Mouse (Mus musculus) lung, embryonic 16.5 days (tissue): ENCODE data around the gene Bbs9. TPM values are rescaled to one million over a fixed set of nuclear protein-coding genes. Genes with fewer than 3 reads are reported as not detected.

Experiments
- ATAC-seq: fragments of 200-750 bp; cut with Nextera tagmentation; 2 replicates; pipeline ENCODE4 v1.8.0; 2017; ENCODE audit warnings: low read depth, mild to moderate bottlenecking, moderate library complexity
- H3K27ac ChIP-seq: fragments of 300-500 bp; sonication (generic); 2 replicates; pipeline ENCODE4 v1.5.1; 2014; ENCODE audit warnings: mild to moderate bottlenecking, control low read depth, low read length
- H3K27me3 ChIP-seq: fragments of 300-500 bp; sonication (generic); 2 replicates; pipeline ENCODE4 v1.6.1; 2014; ENCODE audit warnings: low read depth, low read length, mixed read lengths; ENCODE audit not compliant: control insufficient read depth, insufficient read depth
- H3K36me3 ChIP-seq: fragments of 300-500 bp; sonication (generic); 2 replicates; pipeline ENCODE4 v1.6.1; 2014; ENCODE audit warnings: low read length; ENCODE audit not compliant: control insufficient read depth, insufficient read depth
- H3K4me1 ChIP-seq: fragments of 300-500 bp; sonication (generic); replicated peaks from 2 replicates; pipeline ENCODE4 v1.6.1; 2014; ENCODE audit warnings: low read length, mixed read lengths; ENCODE audit not compliant: control insufficient read depth, insufficient read depth
- H3K4me2 ChIP-seq: fragments of 300-500 bp; sonication (generic); 2 replicates; pipeline ENCODE4 v1.6.1; 2014; ENCODE audit warnings: low read depth, low read length, control low read depth
- H3K4me3 ChIP-seq: fragments of 300-500 bp; sonication (generic); 2 replicates; pipeline ENCODE4 v1.5.1; 2014; ENCODE audit warnings: mild to moderate bottlenecking, low read length, control low read depth
- H3K9ac ChIP-seq: fragments of 300-500 bp; sonication (generic); 2 replicates; pipeline ENCODE4 v1.6.1; 2014; ENCODE audit warnings: low read length, control low read depth
- H3K9me3 ChIP-seq: fragments of 300-500 bp; sonication (generic); 2 replicates; pipeline ENCODE4 v1.6.1; 2016; ENCODE audit warnings: low read length; ENCODE audit not compliant: control insufficient read depth
- WGBS: fragments of 180-500 bp; shearing (Covaris S2); extraction: QIAGEN DNeasy Blood & Tissue Kit; methylation state at CpG from one replicate; pipeline ENCODE4 v1.1.7; 2014; 5-methylcytosine and 5-hydroxymethylcytosine counted together
- polyA plus RNA-seq: library from polyadenylated mRNA; unstranded; fragments of >200 nt; fragmentation: Nextera tagmentation; extraction: Ambion mirVana; gene quantifications from 2 replicates; pipeline ENCODE4 v1.2.1, GENCODE M21; 2015

The Bbs9 gene
- polyA plus RNA-seq, 1 experiment from 2014 or later: 16.0 TPM

DNA sequence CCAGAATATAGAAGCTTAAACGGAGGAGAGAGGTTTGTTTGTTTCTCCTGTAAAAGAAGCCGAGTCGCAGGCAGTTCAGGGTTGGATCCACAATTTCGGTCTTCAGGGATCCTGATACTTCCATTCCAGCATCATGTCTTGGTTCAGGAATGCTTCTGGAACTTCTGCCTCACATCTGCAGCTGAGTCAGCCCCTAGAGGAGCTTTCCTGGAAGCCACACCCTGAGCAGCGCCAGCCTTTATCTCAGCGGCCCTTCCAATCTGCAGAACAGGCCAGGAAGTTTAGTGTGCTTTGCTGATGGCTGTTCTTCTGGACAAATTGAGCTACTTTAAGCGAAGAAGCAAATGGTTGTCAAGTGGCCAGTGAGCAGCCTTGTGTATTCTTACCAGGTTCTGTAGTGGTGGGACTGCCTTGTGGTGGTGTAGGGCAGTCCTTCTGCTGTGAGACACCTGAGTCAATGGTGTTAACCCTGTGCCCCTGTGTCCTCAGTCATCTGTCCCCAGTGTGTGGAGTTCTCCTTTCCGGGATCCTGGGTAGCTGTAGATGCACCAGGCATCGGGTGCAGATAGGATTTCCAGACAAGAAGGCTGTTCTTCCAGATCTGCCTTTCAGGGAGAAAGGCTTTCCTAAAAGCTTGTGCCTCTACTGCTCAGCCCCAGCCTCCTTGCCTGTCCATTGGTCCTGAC, 157.4 kb downstream of the Bbs9 start:
- Histone ChIP-seq H3K36me3 (no peaks in the 10 kb centered on the region), H3K9ac (no peak overlapping the region), H3K4me1 (no peaks in the 10 kb centered on the region), H3K9me3 (no peaks in the 10 kb centered on the region), H3K27ac (no peak overlapping the region), H3K4me3 (no peak overlapping the region), H3K27me3 (no peaks in the 10 kb centered on the region), H3K4me2 (no peak overlapping the region)
- ATAC-seq: no peak
- 75% methylated on average over 9 of the region's 9 CpGs for WGBS

DNA sequence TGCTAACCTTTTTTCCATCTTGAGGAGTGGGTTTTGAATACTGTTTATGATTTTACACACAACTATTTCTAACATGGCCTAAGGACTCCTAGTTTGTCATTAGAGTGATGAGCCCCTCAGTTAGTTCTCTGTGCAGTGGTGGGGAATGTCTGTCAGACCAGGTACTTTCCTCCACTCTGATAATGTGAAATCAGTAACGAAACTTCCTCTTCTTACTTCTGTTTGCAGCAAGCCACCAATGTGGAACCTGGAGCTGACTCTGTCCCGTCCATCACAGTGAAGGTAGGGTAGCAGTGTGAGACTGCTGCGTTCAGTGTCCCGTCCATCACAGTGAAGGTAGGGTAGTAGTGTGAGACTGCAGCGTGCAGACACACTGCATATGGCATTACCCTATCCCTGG, 163.0 kb downstream of the Bbs9 start:
- H3K36me3 ChIP-seq: no peaks in the 10 kb centered on the region
- H3K27ac ChIP-seq: no peak overlapping the region
- H3K4me3 ChIP-seq: no peak overlapping the region
- peaks cover 3% of the 10 kb centered on the region; the same call in 1 of the 2 replicates for H3K4me1 ChIP-seq
- ATAC-seq: no peak
- no peak overlapping the region for H3K9ac ChIP-seq
- WGBS: 90% methylated on average over 5 of the region's 5 CpGs
- H3K27me3 ChIP-seq: no peaks in the 10 kb centered on the region
- H3K4me2 ChIP-seq: no peak overlapping the region
- no peaks in the 10 kb centered on the region for H3K9me3 ChIP-seq

DNA sequence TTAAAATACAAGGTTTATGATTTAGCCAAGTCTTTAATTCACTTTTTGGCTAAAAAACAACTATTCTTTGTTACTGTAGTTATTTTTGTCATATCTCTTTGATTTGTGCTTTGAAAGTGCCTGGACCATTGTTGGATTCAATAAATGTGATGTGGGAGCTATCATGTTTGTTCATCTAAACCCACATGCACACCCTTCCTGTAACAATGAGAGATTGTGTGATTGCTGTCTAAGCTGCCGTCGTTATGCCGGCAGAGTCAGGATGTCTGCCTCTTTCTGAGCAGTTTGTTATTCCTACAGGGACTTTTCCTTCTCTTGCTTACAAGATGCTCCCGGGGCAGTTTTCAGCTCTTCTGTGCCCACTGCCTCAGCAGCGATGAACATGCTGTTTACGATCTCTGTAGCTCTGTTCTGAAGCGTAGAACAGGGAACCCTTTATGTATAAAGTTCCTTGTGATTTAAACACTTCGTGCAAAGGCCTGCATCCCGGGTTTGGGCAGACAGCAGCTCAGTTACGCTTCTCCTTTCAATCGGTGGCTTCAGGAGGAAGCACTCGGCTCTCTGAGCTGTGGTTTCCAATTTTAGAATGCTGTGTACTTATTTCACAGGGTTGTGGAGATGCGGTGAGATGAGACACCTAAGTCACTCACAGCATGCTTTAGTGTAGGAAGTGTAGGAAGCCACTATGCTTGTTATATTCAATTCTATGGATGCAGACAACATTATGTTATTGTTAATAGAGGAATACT, 165.3 kb downstream of the Bbs9 start:
- ATAC-seq: no peak
- H3K4me3 ChIP-seq: no peak overlapping the region
- no peak overlapping the region for H3K27ac ChIP-seq
- peaks cover 3% of the 10 kb centered on the region; the same call in 1 of the 2 replicates for H3K4me1 ChIP-seq
- no peaks in the 10 kb centered on the region for H3K36me3 ChIP-seq
- H3K9ac ChIP-seq: no peak overlapping the region
- no peaks in the 10 kb centered on the region for H3K9me3 ChIP-seq
- H3K27me3 ChIP-seq: no peaks in the 10 kb centered on the region
- WGBS: 50% methylated on average over 13 of the region's 13 CpGs
- no peak overlapping the region for H3K4me2 ChIP-seq

DNA sequence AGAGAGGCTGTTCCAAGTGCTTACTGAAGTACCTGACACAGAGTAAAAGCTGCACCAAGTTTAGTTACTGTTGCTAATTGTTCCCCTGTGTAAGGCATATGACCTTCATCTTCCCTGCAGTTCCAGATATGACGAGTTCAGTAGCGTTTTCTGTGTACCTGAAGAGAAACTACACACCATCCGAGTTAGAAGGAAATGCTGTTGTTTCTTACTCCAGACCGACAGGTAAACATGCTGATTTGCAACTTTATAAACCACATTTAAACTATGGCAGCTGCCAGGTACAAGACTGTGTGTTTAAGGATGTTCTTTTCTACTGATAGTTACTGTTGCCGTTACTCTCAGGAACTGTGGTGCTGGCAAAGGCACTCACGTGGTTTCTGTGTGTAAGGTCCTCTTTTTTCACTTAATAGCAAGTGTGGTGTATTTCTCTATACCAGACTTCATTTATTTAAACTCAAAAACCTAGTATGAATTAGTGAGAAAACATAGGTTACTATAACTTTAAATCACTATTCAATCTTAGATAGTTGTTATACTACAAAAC, 170.4 kb downstream of the Bbs9 start:
- no peak for ATAC-seq
- Histone ChIP-seq H3K27ac (no peak overlapping the region), H3K4me1 (no peaks in the 10 kb centered on the region), H3K9ac (no peak overlapping the region), H3K4me3 (no peak overlapping the region), H3K4me2 (no peak overlapping the region), H3K9me3 (no peaks in the 10 kb centered on the region), H3K27me3 (no peaks in the 10 kb centered on the region), H3K36me3 (no peaks in the 10 kb centered on the region)
- WGBS: 86% methylated on average over 6 of the region's 6 CpGs

DNA sequence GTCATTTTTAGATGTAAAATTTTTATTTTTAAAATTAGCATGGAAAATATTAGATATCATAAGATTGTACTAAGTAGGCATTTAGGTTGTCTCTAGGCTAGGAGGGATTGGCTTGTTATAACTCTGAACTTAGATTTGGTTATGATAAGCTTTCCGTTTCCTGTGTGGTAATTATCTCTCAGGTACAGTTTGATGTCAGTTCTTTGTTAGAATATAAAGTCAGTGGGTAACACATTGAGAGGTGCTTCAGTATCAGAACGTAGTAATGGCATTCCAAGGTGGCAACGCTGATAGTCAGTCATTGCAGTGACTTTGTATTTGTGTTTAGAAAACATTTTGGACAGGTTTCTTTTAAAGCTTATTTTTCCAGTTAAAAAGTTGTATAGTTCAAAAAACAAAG, 170.9 kb downstream of the Bbs9 start:
- H3K27me3 ChIP-seq: no peaks in the 10 kb centered on the region
- H3K4me1 ChIP-seq: no peaks in the 10 kb centered on the region
- no peak overlapping the region for H3K27ac ChIP-seq
- H3K4me2 ChIP-seq: no peak overlapping the region
- WGBS: 76% methylated on average over 3 of the region's 3 CpGs
- H3K9me3 ChIP-seq: no peaks in the 10 kb centered on the region
- no peak for ATAC-seq
- H3K4me3 ChIP-seq: no peak overlapping the region
- H3K36me3 ChIP-seq: no peaks in the 10 kb centered on the region
- no peak overlapping the region for H3K9ac ChIP-seq

DNA sequence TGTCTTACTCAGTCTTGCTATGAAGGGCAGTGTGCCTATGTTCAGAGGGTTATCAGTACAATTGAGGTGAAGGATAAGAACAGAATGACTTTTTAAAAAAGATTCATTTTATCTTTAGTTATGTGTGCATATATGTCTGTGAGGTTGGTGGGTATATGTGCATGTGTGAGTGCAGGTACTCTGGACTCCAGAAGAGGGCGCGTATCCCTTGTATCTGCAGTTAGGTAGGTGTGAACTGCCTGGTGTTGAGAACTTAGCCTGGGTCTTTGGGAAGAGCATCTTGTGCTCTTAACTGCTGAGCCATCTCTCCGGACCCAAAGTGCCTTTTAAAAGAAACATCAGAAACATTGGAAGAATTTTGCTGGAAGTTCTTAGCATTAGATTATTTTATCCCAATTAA, 172.6 kb downstream of the Bbs9 start:
- Histone ChIP-seq H3K9ac (no peak overlapping the region), H3K27ac (no peak overlapping the region), H3K4me2 (no peak overlapping the region), H3K36me3 (no peaks in the 10 kb centered on the region), H3K4me3 (no peak overlapping the region), H3K27me3 (no peaks in the 10 kb centered on the region), H3K9me3 (no peaks in the 10 kb centered on the region), H3K4me1 (no peaks in the 10 kb centered on the region)
- ATAC-seq: no peak
- 93% methylated on average over 3 of the region's 3 CpGs for WGBS

DNA sequence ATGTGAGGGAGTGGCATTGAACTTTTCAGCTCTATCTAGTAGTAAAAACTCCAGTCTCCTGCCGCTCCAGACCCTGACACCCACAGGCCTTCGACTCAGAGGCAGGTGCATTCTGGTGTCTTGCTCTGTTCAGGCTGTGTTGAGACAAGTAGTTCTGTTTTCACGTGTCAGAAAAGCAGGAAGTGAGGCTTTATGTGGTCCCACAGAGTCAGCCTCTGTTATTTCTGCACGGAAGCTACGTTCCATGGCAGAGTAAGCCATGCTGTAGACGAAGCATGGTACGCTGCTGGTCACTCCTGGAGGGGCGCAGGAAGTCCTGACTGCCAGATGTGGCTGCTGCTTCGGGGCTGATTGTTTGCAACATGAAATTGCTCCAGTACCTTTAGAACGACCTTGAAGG, 174.1 kb downstream of the Bbs9 start:
- H3K9ac ChIP-seq: no peak overlapping the region
- 82% methylated on average over 10 of the region's 10 CpGs for WGBS
- no peaks in the 10 kb centered on the region for H3K4me1 ChIP-seq
- no peak overlapping the region for H3K4me3 ChIP-seq
- no peaks in the 10 kb centered on the region for H3K36me3 ChIP-seq
- H3K4me2 ChIP-seq: no peak overlapping the region
- ATAC-seq: no peak
- H3K27me3 ChIP-seq: no peaks in the 10 kb centered on the region
- no peaks in the 10 kb centered on the region for H3K9me3 ChIP-seq
- H3K27ac ChIP-seq: no peak overlapping the region

DNA sequence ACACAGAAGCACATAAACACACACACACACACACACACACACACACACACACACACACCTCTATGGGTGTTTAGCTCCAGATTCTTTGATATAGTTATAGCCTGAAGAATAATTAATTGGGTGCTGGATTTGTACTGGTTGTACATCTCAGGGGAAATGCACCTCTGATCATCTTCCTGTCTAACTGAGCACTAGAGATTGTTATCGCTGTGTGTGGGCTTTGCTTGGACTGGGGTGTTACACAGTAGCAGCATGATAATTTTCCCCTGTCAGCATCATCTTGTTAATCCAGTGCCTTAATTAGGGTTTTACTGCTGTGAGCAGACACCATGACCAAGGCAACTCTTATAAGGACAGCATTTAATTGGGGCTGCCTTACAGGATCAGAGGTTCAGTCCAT, 175.3 kb downstream of the Bbs9 start:
- Histone ChIP-seq H3K9me3 (no peaks in the 10 kb centered on the region), H3K27ac (no peak overlapping the region), H3K4me2 (no peak overlapping the region), H3K4me1 (no peaks in the 10 kb centered on the region), H3K4me3 (no peak overlapping the region), H3K36me3 (no peaks in the 10 kb centered on the region), H3K27me3 (no peaks in the 10 kb centered on the region), H3K9ac (no peak overlapping the region)
- no peak for ATAC-seq
- WGBS: 94% methylated on average over 1 of the region's 1 CpGs

DNA sequence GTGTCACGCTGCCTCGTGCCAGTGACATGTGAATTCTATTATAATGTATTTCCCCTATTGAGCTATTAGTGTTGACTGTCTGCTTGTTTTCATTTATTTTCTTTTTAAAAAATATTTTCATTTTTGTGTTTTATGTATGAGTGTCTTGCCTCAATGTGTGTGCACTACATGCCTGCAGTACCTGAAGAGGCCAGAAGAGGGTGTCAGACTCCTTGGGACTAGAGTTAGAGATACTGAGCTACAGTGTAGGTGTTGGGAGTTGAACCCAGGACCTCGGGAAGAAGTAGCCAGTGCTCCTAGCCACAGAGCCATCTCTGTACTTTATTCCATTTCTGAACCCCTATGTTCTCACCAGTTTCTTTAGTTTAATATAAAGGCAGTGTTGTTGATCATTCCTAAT, 176.1 kb downstream of the Bbs9 start:
- Histone ChIP-seq H3K27me3 (no peaks in the 10 kb centered on the region), H3K4me2 (no peak overlapping the region), H3K36me3 (no peaks in the 10 kb centered on the region), H3K9me3 (no peaks in the 10 kb centered on the region), H3K4me3 (no peak overlapping the region), H3K9ac (no peak overlapping the region), H3K27ac (no peak overlapping the region), H3K4me1 (no peaks in the 10 kb centered on the region)
- ATAC-seq: no peak
- 88% methylated on average over 3 of the region's 3 CpGs for WGBS
